Mouse (Mus musculus) layer of hippocampus, adult 9-10 months (tissue): ENCODE data around the gene 9530068E07Rik.
A peak's percentile ranks its signal among the peaks of the same experiment; 100 is the strongest.

Source experiments
- DNase-seq: peaks from one replicate; pipeline ENCODE4 v3.0.0; 2022; ENCODE audit warnings: low spot score

9530068E07Rik gene

DNA sequence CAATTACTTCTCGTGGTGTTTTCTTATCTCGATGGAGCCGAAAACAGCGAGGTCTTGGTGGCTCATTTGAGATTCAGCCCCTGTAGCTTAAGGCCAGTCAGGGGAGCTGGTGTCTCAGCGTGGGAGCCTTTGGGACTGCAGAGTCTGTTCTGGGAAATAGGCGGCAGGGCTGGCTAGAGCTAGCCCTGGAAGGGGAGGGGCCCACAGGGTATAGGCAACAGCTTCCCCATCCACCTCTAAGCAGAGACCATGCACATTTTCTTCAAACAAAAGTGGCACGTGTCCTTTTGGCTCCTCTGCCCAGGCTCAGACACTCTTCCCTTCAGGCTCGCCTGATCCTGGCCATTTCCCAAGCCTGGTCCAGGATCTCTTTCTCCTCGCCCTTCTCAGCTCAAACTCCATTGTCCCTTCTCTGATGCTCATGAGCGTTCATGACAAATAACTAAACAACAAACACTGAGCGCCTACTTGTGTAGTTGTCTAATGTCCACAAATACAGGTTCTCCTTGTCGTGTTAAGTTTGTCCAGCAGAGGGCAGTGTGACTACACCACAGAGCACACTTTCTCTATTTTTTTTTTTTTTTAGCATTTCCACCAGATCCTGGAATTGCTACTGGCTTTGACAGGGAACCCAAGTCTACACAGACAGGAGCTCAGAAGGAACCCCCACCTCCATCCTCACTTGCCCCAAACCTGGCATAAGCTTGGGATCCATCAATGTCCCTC lies 25.0 kb downstream of the 9530068E07Rik start:
- DNase-seq, result peak; percentile 64

DNA sequence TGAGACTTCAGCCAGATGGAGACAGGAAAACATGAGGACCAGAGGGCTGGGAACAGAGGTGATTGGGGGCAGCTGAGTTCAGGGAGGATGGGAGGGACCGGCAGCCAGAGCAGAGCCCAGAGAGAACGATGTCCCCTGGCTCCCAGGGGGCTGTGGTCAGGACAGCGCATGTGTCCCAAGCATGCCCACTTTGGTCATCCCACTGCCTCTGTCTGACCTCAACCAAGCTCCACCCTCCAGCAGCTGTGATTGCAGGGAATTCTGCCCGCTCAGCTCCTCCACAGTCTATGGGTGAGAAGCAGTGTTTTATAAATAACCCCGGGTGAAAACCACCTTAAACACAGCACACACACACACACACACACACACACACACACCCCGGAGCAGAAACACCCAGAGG lies 33.2 kb downstream of the 9530068E07Rik start:
- DNase-seq, result no peak

DNA sequence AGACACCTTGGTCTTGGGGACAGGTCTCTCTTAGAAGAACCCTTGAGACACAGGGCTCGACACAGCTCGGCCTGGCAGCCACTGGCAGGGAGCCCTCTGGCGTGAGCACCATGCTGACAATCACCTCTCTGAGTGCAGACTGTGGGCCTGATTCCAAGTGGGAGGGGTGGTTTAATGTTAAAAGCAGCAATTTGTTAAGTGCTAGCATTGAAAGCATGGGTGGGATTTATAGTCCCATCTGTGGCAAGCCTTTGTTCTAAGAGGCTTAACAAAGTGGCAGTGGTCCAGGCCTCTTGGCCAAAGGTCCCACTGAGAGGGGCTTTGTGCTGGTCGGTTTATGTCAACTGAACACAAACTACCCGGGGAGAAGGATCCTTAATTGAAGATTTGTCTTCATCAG lies 35.4 kb downstream of the 9530068E07Rik start:
- no peak for DNase-seq

DNA sequence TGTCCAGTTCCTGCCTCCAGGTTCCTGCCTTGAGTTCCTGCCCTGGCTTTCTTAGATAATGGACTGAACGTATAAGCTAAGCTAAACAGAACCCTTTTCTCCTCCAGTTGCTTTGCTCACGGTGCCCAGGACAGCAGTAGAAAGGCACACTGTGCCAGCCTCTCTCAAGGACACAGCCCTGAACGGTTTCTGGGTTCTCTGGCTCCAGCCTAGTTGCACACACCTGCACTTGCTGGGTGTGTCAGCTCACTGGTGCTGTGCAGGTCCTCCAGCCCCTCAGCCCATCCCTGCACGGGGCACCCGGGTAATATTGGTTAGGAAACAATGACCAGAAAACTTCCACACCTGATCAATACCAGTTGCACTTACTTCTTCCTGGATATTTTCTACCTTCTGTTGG lies 35.9 kb downstream of the 9530068E07Rik start:
- DNase-seq, result no peak

DNA sequence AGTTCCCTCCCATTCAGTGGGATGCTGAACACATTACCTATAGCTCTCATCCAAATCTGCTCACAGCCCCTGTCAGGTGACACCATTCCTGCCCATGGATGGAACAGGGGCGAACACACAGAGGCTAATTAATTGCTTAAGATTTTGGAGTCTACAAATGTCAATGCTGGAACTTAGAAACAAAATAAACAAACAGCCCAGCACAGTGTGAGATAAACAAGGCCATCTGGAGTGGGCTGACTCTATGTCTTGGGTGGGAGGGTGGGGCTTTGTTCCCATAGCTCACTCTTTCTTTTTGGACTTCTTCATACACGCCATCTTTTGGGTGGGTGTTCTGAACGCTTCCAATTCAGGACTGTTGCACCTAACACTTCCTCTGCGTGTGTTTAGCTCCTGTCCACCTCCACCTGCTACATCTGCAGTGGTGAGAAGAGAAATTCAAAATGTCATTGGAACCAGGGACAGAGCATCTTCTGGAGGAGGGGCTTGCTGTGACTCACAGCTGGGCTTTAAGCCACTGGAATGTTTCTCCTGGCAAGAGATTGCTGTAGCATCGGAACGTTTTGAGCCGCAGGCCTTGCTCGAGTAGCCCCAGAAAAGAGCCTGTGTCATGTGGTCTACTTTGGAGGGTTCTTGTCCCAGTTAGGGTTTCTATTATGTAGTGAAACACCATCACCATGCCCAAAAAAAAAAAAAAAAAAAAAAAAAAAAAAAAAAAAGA lies 37.0 kb downstream of the 9530068E07Rik start:
- DNase-seq, result no peak

DNA sequence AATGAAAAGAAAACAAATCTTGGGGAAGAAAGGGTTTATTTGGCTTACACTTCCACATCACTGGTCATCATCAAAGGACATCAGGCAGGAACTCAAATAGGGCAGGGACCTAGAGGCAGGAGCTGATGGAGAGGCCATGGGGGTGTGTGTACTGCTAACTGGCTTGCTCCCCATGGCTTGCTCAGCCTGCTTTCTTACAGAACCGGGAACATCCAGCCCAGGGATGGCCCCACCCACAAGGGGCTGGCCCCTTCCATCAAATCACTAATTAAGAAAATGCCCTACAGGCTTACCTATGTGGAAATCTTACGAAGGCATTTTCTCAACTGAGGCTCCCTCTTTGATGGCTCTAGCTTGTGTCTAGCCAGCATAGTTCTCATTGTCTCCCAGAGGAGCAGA lies 37.6 kb downstream of the 9530068E07Rik start:
- DNase-seq, result no peak

DNA sequence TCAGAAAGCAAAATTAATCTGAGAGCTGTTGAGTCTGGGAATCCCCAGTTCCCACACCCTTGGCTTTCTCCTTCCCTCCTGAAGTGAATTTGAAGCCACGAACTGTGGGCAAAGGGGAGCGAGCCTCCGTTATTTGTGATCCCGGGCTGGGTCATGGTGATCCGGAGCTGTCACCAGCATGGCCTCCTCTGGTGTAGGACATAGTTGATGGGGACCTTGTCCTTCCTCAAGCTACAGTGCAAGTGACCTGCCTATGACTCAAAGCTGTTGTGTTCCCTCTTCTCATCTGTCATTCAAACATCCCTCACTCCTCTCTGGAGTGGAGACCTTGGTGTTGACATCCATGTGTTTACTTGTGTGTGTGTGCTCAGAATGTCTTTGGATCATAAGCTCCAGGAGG lies 39.2 kb downstream of the 9530068E07Rik start:
- DNase-seq, result no peak

DNA sequence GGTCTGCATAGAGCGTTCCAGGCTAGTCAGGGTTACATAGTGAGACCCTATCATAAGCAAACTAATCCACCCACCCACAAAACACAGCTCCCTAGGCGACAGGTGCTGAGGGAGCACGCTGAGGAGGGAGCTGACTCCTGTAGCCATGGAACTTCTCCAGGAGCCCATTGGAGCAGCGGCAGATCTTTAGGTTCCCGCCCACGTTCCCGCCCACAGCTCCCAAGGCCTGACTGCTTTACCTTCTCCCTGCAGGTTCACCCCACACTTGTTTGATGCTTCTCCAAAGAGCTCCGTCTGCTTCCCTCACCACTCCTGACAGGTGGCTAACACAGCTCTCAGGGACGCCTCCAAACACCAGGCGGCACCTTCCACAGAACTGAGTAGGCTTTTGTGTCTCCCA lies 40.9 kb downstream of the 9530068E07Rik start:
- DNase-seq, result no peak

DNA sequence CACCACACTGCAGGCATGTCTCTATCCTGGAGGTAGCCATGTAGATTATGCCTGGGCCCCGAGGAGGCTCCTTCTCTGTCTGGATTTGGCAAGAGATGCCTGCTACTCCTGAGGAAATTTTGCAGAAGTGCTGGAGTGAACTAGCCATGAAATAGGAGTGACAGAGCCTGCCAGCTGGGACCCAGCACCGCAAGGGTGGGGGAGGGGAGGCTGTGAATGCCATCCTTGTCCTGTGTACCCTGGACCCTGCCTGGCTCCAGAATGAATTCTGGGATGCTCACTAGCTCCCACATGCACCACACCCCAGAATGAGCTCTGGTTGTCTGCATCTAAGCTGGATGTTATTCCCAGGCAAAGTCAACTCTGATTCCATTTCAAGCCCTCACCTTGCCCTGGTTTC lies 44.9 kb downstream of the 9530068E07Rik start:
- DNase-seq, result no peak

DNA sequence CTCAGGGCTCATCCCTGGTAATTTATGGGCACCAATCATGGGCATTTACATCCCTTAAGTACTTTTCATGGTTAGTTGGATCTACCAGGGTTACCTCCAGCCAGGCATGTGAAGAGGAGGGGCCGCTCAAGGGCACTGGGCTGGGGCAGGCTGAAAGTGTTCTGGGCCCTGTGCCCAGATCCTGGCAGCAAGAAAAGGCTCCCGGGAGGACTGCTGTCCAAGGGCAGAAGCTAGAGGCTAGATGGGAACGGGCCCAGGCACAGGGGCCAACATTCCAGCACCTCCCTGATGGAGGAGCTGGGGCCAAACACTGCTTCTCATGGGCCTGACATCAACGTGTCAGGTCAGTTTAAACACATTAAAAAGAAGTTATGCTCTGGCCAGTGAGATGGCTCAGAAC lies 51.0 kb downstream of the 9530068E07Rik start:
- DNase-seq, result no peak

DNA sequence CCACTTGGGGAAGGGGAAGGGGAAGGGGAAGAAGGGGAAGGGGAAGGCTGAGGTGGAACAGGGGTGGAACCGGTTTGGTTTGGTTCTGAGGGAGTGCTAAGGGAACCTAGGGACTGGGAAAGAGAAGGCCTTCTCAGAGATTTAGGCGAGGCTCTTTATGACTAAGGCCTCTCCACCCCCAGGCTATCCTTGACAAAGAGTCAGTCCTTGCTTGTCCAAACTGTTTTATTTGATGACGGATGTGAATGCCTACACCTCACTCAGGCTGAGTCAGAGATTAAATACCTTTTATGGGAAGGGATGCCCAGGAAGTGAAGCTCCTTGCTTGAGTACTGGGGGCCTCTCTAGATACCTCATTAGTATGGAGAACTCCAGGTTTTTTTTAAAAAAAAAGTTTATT lies 52.8 kb downstream of the 9530068E07Rik start:
- no peak for DNase-seq

DNA sequence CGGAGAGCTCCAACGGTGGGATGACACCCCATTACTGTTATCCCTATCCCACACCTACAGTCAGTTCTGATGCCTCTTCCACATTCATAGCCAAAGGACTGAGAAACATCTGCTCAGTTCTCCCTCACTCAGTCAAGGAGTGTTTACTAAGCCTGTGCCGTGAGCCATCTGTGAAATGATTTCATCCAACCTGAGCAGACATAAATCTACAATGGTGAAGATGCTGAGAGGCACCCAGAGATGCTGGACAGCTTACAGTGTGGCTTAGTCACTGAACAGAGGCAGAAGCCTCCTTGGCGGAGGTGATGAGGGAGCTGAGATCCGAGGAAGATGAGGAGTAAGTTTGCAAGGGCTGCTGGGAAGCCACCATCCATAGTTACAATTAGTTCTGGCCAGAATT lies 62.1 kb downstream of the 9530068E07Rik start:
- DNase-seq, result no peak
